Mouse (Mus musculus): ENCODE results near the gene Gsk3a.

The Gsk3a gene

GRCm38 (mm10) chr7:25179606-25180161 is 58.0 kb downstream of the Gsk3a start, which contains the start of gene Pou2f2:
Gene Pou2f2, minus strand, starts transcription at chr7:25179726.
- DNase-seq: peak; percentile 88

- DNase-seq: peak; percentile 45
Measured at GRCm38 (mm10) chr7:25178787-25179605, 58.7 kb downstream of the Gsk3a start.

DNA sequence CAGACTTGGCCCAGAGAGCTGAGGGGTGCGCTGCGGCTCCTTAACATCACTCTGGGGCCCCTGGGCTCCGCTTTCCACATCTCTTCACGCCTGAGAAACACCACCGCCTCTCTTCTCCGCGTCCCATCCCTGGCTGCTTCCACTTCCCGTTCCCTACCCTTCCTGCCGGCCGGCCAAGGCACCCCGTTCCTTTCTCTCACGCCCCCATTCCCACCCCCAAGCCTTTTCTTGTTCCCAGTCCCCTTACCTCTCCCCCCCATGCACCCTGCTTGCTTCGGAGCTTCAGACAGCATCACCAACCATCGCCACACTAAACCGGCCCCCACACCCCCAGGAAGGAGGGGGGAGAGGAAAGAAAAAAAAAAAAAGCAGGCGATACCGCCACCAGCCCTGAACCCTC is 59.3 kb downstream of the Gsk3a start:
- peak; percentile 51 for DNase-seq
